Mouse (Mus musculus) kidney, embryonic 16.5 days (tissue): ENCODE measurements around the gene Rtl6. TPM values are rescaled to one million over a fixed set of nuclear protein-coding genes. Genes with fewer than 3 reads are reported as not detected.

Source experiments
- ATAC-seq: fragments of 200-750 bp; cut with Nextera tagmentation; 2 replicates; pipeline ENCODE4 v1.8.0; 2017; ENCODE audit warnings: moderate TSS enrichment; ENCODE audit not compliant: low FRiP score, low TSS enrichment
- H3K27ac ChIP-seq: fragments of 300-500 bp; sonication (generic); 2 replicates; pipeline ENCODE4 v1.5.1; 2014; ENCODE audit warnings: low read length
- H3K27me3 ChIP-seq: fragments of 300-500 bp; sonication (generic); 2 replicates; pipeline ENCODE4 v1.6.1; 2014; ENCODE audit warnings: low read length, control low read depth, mixed read lengths; ENCODE audit not compliant: insufficient read depth
- H3K36me3 ChIP-seq: fragments of 300-500 bp; sonication (generic); 2 replicates; pipeline ENCODE4 v1.6.1; 2014; ENCODE audit warnings: low read length, control low read depth, mixed read lengths; ENCODE audit not compliant: insufficient read depth
- H3K4me1 ChIP-seq: fragments of 300-500 bp; sonication (generic); 2 replicates; pipeline ENCODE4 v1.6.1; 2014; ENCODE audit warnings: low read length, control low read depth, mixed read lengths; ENCODE audit not compliant: insufficient read depth
- H3K4me2 ChIP-seq: fragments of 300-500 bp; sonication (generic); replicated peaks from 2 replicates; pipeline ENCODE4 v1.6.1; 2014; ENCODE audit warnings: low read depth, low read length
- H3K4me3 ChIP-seq: fragments of 300-500 bp; sonication (generic); 2 replicates; pipeline ENCODE4 v1.5.1; 2014; ENCODE audit warnings: mild to moderate bottlenecking, low read length
- H3K9ac ChIP-seq: fragments of 300-500 bp; sonication (generic); replicated peaks from 2 replicates; pipeline ENCODE4 v1.6.1; 2014; ENCODE audit warnings: low read length
- H3K9me3 ChIP-seq: fragments of 300-500 bp; sonication (generic); 2 replicates; pipeline ENCODE4 v1.6.1; 2016; ENCODE audit warnings: low read length, control low read depth
- WGBS: fragments of 180-500 bp; shearing (Covaris S2); extraction: QIAGEN DNeasy Blood & Tissue Kit; methylation state at CpG from one replicate; pipeline ENCODE4 v1.1.7; 2014; 5-methylcytosine and 5-hydroxymethylcytosine counted together
- polyA plus RNA-seq: library from polyadenylated mRNA; unstranded; fragments of >200 nt; fragmentation: Nextera tagmentation; extraction: Ambion mirVana; gene quantifications from 2 replicates; pipeline ENCODE4 v1.2.1, GENCODE M21; 2015

Gene Rtl6
- polyA plus RNA-seq = 16.6 and 17.7 TPM in 2 replicates

DNA sequence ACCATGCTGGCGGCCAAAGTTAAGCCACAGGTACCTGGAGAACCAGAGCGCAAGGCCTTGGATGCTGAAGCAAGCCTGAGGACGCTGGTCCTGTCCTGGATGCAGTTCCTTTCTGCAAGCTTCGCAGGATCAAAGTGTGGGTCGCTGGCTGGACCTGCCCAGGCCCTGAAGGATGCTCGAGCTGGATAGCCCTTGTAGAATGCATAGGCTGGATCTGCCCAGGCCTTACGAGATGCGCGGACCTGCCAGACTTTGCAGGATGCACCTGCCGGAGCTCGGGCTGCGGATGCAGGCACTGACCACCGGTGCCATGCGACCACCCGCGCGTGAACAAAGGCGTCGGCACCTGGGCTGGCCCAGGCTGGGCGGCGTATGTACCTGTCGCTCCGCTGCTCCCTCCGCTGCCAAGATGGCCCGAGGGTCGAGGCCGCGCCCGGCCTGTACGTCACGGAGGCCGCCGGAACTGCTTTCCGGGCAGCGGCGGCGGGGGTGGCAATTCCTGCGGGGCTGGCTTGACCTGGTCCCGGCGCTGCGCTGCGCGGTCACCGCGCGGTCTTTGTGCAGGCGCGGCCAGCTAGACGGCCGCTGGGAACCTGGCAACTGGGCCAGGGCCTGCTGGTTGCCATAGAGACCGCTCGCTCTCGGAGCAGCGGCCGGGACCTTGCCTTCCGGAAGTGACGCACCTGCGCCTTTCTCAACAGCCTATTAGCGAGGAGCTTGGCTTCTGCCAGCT is at the start of gene Rtl6:
TSS of gene Rtl6 (minus strand) at position 635 of the 733 bp plus-strand sequence.
- H3K36me3 ChIP-seq = peaks cover 12% of the 10 kb centered on the region
- no peaks in the 10 kb centered on the region for H3K27me3 ChIP-seq
- H3K4me3 ChIP-seq = peak within 1 kb of the TSS; percentile 70
- peak within 1 kb of the TSS; percentile 78 for H3K27ac ChIP-seq
- H3K9me3 ChIP-seq = peaks cover 11% of the 10 kb centered on the region
- peak within 1 kb of the TSS; percentile 86 for H3K9ac ChIP-seq
- 11% methylated on average over 59 of the region's 59 CpGs for WGBS
- peak; percentile 88 for ATAC-seq
- 0 out of 2 replicates have a peak, but pooled peaks cover 4% of the 10 kb centered on the region for H3K4me1 ChIP-seq
- peak within 1 kb of the TSS; percentile 87 for H3K4me2 ChIP-seq

DNA sequence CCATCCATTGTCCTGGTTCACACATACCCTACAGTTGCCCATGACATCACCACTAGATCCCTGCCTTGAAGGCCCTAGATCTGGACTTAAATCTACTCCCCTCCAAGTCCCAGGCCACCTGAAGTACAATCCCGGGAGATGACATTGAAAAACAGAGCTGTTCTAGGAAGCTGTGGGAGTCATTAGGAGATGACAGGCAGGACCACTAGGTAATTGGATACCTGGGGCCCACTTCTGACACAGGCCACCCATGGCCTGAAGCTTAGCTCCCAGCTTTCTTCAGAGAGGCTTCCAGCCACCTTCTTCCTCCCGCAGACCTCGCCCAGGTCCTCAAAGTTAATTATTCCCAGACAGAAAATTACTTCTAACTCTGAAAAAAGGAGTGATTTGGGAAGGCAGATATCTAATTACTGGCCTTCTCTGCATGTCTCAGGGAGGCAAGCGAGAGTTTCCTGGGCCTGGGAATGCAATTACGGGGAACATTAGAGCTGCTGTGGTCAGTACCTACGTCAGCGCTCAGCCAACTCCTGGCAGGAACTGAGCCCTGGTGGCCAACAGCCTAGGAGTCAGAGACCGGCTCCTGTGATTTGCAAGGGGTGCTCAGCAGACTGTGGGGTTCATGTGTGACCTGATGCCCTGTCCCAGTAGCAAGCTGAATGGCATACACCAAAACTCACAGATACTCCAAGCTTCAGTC is 45.8 kb upstream of the Rtl6 start:
- H3K4me2 ChIP-seq = no peak overlapping the region
- H3K9ac ChIP-seq = peak overlapping the region; percentile 26; the same call in 1 of the 2 replicates
- peaks cover 6% of the 10 kb centered on the region; the same call in 1 of the 2 replicates for H3K9me3 ChIP-seq
- H3K27me3 ChIP-seq = no peaks in the 10 kb centered on the region
- WGBS = 32% methylated on average over 8 of the region's 8 CpGs
- peaks cover 15% of the 10 kb centered on the region for H3K4me1 ChIP-seq
- no peaks in the 10 kb centered on the region for H3K36me3 ChIP-seq
- no peak overlapping the region for H3K4me3 ChIP-seq
- peak; percentile 76 for ATAC-seq
- peak overlapping the region; percentile 80 for H3K27ac ChIP-seq

DNA sequence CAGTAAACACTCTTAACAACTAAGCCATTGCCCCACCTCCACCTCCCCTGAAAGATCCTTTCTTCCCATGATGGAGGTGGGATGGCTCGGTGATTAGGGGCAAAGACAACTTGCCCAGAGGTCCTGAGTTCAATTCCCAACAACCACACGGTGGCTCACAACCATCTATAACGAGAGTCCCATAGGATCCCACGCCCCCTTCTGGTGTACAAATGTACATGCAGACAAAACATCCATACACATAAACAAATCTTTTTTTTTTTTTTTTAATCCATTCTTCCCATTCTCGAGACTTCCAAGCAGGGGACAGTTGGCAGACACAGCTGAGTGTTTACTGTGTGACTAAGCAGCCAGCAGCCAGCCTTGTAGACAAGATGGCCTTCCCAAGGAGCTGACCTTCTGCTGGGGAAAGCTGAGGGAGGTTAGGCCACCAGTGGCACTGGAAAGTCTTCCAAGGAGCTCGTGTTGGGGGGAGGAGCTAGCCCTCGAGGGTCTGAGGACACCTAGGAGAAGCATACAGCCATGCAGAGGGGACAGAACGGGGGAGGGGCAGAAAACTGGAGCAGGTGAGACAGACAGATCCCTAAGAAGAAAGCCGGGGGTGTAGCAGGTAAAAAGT is 43.5 kb upstream of the Rtl6 start:
- WGBS = 73% methylated on average over 9 of the region's 9 CpGs
- Histone ChIP-seq H3K4me1 (peaks cover 15% of the 10 kb centered on the region), H3K27ac (no peak overlapping the region), H3K4me3 (no peak overlapping the region), H3K9me3 (no peaks in the 10 kb centered on the region), H3K9ac (no peak overlapping the region), H3K27me3 (no peaks in the 10 kb centered on the region), H3K4me2 (no peak overlapping the region), H3K36me3 (no peaks in the 10 kb centered on the region)
- no peak for ATAC-seq

DNA sequence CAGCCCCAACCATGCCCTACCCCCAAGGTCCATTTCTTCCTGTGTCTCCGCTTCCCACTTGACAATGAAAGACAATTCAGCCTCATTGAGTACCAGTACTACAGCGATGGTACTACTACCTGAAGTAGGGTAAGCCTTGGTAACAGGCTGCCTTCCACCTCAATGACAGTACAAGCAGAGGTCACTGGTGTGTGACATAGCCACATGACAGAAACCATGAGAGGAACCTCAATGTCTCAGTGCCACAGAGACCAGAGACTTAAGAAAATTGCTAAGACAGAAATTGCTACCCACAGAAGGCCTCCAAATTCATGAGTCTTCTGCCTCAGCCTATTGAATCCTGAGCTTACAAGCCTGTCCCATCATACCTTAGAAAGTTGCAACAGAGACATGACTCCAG is 41.3 kb upstream of the Rtl6 start:
- no peak overlapping the region for H3K9ac ChIP-seq
- H3K4me1 ChIP-seq = peaks cover 12% of the 10 kb centered on the region
- H3K4me2 ChIP-seq = no peak overlapping the region
- H3K36me3 ChIP-seq = no peaks in the 10 kb centered on the region
- 95% methylated on average over 2 of the region's 2 CpGs for WGBS
- no peak overlapping the region for H3K27ac ChIP-seq
- H3K4me3 ChIP-seq = no peak overlapping the region
- ATAC-seq = no peak
- H3K27me3 ChIP-seq = no peaks in the 10 kb centered on the region
- H3K9me3 ChIP-seq = no peaks in the 10 kb centered on the region

DNA sequence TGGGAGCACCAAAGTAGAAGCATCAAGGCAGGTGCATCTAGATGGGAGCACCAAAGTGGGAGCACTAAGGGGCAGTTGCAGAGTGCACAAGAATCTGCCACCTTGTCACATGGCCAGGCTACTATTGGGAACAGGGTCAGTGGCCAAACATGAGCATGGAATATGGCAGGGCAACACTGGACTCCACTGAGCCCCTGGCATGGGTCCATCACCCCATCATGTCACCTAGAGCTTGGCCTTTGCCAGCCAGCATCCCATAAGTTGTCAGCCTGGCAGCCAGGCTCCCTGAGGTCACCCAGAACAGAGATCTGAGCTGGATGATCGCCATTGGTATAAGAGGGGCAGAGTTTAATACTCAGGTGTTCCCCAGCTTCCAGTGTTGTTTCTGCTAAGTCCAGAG is 40.2 kb upstream of the Rtl6 start:
- Histone ChIP-seq H3K36me3 (no peaks in the 10 kb centered on the region), H3K9me3 (no peaks in the 10 kb centered on the region), H3K4me3 (no peak overlapping the region), H3K4me2 (no peak overlapping the region), H3K4me1 (peaks cover 13% of the 10 kb centered on the region), H3K27ac (no peak overlapping the region), H3K27me3 (no peaks in the 10 kb centered on the region), H3K9ac (no peak overlapping the region)
- WGBS = 76% methylated on average over 1 of the region's 1 CpGs
- ATAC-seq = no peak

DNA sequence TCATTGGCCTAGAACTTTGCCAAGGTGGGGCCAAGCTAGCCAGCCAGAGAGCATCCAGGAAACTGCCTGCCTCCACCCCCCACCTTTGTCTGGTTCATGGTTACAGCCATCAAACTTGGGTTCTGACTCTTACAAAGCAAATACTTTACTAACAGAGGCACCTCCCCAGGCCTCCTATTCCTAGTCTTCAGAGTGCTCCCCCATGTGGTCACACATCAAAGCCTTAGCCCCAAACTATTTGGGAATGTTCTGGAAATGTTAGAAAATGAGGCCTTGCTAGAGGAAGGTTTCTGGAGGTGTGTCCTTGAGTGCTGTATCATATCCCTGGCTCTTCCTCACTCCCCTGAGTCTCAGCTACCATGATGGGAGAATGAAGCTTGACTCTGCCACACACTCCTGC is 39.4 kb upstream of the Rtl6 start:
- no peaks in the 10 kb centered on the region for H3K27me3 ChIP-seq
- no peak overlapping the region for H3K4me3 ChIP-seq
- peaks cover 13% of the 10 kb centered on the region for H3K4me1 ChIP-seq
- no peak overlapping the region for H3K4me2 ChIP-seq
- H3K36me3 ChIP-seq = no peaks in the 10 kb centered on the region
- no peak overlapping the region for H3K27ac ChIP-seq
- H3K9ac ChIP-seq = no peak overlapping the region
- no peaks in the 10 kb centered on the region for H3K9me3 ChIP-seq
- ATAC-seq = no peak

DNA sequence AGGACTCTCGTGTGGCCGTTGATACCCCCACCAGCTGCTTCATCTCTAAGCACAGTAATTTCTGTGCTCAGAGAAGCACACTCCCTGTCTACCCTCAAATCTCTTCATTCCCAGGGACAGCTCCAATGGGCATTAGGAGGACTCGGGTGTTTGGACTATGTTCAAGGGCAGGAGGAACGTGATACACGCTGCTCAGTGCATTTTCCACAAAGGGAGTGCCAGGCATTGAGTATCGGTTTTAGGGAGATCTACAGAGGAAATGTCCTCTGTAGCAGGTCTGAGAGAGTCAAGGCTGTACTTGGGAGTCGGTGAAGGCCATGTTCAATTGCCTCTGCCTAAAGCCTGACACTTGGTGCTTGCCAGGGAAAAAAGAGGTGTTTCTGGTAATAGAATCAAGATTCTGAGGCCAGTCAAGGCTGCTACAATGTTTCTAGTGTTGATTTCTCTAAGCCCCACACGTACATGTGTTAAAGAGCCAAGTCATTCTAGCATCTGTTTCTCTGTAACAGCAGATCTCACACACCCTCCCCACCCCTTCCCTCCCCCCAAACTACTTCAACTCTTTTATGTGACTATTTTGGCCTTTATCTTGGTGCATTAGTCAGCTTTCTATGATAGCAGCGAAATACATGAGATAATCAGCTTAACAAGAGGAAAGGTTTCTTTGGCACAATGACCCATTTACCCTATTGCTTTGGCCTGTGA is 37.8 kb upstream of the Rtl6 start:
- Histone ChIP-seq H3K9me3 (no peaks in the 10 kb centered on the region), H3K4me3 (no peak overlapping the region), H3K4me2 (no peak overlapping the region), H3K9ac (no peak overlapping the region), H3K27me3 (no peaks in the 10 kb centered on the region), H3K36me3 (no peaks in the 10 kb centered on the region), H3K4me1 (peaks cover 13% of the 10 kb centered on the region), H3K27ac (no peak overlapping the region)
- no peak for ATAC-seq
- 57% methylated on average over 9 of the region's 9 CpGs for WGBS

DNA sequence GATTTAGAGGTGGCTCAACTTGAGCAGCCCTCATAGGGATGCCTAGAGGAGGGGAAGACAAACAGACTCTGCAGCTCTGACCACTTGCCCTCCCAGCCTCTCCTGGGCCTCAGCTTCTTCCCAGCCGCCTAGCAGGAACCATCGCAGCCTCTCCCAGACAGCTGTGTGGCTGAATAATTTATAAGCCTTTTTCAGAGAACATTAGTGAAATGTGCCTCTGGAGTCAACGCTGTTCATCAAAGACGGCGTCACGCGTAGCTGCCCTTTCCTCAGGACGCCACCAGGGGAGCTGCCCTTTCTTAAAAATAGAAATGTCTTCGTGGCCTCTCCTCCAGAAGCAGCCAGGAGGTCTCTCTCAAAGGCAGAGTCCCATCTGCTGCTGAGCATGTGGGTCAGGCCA is 35.9 kb upstream of the Rtl6 start:
- ATAC-seq = no peak
- peaks cover 13% of the 10 kb centered on the region for H3K4me1 ChIP-seq
- H3K36me3 ChIP-seq = no peaks in the 10 kb centered on the region
- no peak overlapping the region for H3K4me2 ChIP-seq
- H3K4me3 ChIP-seq = no peak overlapping the region
- H3K27ac ChIP-seq = no peak overlapping the region
- H3K9ac ChIP-seq = no peak overlapping the region
- WGBS = 10% methylated on average over 9 of the region's 9 CpGs
- no peaks in the 10 kb centered on the region for H3K9me3 ChIP-seq
- no peaks in the 10 kb centered on the region for H3K27me3 ChIP-seq

DNA sequence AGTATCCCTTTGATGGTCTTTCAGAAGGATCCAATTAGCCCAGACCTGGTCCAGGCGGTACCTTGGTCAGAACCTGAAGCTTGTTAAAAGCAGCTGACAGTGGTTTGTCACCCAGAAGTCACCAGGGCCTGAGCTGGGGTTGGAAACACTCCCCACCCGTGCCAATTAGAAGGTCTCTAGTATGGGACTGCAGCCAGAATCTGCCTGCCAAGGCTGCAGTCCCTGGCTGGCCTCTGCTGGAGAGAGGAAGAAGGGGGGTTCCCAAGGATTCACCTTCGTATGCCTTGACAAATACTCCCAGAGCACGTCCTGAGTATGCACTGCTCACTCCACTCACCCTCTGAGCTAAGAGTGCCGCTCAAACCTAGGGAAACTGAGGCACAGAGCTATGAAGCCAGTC is 34.6 kb upstream of the Rtl6 start:
- WGBS = 74% methylated on average over 5 of the region's 5 CpGs
- ATAC-seq = no peak
- Histone ChIP-seq H3K27me3 (no peaks in the 10 kb centered on the region), H3K9ac (no peak overlapping the region), H3K4me3 (no peak overlapping the region), H3K36me3 (no peaks in the 10 kb centered on the region), H3K4me1 (peaks cover 13% of the 10 kb centered on the region), H3K9me3 (no peaks in the 10 kb centered on the region), H3K27ac (no peak overlapping the region), H3K4me2 (no peak overlapping the region)
